Mouse (Mus musculus): ENCODE results near the gene Ybx1. TPM values are rescaled to one million over a fixed set of nuclear protein-coding genes. Genes with fewer than 3 reads are reported as not detected.

Ybx1 gene
- 536 TPM in 2 replicates for polyA plus RNA-seq (2015; fragmentation: Nextera tagmentation; extraction: Ambion mirVana)

DNA sequence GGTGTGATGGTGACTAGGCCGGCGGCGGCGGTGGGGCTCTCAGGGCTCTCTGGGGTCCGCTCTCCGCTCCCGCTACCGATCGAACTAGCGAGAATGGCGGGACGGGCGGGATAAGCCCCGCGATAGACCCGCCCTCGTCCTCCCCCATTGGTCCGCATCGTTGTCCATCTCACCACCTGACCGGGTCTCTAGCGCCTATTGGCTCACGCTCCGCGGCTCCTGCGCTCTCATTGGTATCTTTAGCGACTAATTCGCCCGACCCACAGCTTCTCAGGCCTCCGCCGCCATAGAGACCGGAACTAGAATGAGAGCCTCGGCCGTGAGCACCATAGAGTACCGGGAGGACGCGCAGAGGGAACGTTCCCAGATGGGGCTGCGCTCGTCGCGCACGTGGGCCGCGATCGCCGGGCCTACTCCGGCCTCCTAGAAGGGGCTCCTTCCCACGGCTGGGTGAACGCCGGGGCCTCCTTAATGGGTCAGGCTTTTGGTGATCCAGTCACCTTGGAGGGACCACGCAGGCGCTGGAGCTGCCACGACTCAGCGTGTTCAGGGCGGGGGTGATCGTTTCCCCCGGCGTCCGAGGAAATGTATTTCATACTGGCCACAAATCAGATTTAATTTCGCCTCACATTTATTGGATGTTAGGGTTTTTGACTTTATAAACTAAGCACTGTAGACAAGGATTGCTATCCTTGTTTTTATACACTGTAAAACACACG, at the start of gene Ybx1:
Gene Ybx1 (minus strand): TSS at position 190 of the 719 bp plus-strand sequence.
- peaks cover 18% of the 10 kb centered on the region for H3K36me3 ChIP-seq
- peaks cover 39% of the 10 kb centered on the region for H3K4me1 ChIP-seq
- H3K9me3 ChIP-seq, result no peaks in the 10 kb centered on the region
- peak within 1 kb of the TSS; percentile 90 for H3K27ac ChIP-seq (replicated peaks)
- ATAC-seq (ENCODE audit: extremely low read depth, insufficient number of reproducible peaks, low FRiP score, low TSS enrichment), result peak; percentile 98
- peak within 1 kb of the TSS; percentile 96 for H3K4me3 ChIP-seq
- H3K27me3 ChIP-seq (replicated peaks), result no peaks in the 10 kb centered on the region
- peak within 1 kb of the TSS; percentile 98 for H3K9ac ChIP-seq
- peak within 1 kb of the TSS; percentile 91 for H3K4me2 ChIP-seq
- under 1% methylated on average over 61 of the region's 61 CpGs for WGBS

DNA sequence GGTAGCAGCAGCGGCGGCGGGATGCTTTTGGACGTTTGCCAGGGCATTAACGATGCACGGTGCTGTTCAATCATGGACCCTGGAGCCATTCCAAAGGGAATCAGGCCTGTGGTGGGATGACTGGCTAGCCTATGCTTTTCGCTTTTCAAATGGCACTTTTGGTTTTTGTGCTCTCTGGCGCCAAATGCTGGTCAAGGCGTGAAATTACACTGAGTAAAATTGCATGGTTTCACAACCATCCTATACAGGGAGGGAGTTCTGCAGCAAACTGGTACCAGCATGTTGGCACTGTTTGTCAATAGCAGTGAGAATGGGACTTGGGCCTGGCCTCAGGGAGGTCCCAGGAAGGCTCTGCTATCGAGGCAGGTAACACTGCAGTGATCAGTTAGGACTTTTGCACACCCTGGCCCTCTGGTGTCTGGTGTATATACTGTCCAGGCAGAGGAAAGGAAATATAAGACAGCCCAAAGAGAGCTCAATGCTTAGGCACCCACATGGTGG, 44.5 kb upstream of the Ybx1 start:
- no peak for ATAC-seq (ENCODE audit: extremely low read depth, insufficient number of reproducible peaks, low FRiP score, low TSS enrichment)
- Histone ChIP-seq H3K4me3 (no peak overlapping the region), H3K9ac (peak overlapping the region; percentile 69), H3K4me2 (peak overlapping the region; percentile 52), H3K9me3 (no peaks in the 10 kb centered on the region), H3K4me1 (no peaks in the 10 kb centered on the region), H3K36me3 (no peaks in the 10 kb centered on the region), H3K27ac (replicated peaks) (no peak overlapping the region), H3K27me3 (replicated peaks) (no peaks in the 10 kb centered on the region)
- 8% methylated on average over 10 of the region's 10 CpGs for WGBS

DNA sequence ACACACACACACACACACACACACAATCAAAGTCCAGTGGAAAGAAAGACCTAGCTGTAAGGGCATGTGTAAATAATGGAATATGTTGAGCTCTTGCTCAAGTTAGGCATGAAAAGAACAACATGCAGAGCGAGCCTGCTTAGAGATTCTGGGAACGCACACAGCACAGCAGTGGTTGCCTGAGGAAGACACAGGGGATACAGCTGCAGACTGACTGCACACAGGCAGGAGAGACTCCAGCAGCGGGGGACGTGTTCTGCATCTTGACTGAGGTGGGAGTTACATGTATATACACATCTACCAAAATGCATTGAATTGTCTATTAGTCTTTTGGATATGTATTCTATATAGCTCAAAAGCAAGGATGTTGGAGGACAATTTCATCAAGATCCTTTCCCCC, 44.0 kb upstream of the Ybx1 start:
- WGBS, result 84% methylated on average over 4 of the region's 4 CpGs
- H3K4me2 ChIP-seq, result peak overlapping the region; percentile 52

DNA sequence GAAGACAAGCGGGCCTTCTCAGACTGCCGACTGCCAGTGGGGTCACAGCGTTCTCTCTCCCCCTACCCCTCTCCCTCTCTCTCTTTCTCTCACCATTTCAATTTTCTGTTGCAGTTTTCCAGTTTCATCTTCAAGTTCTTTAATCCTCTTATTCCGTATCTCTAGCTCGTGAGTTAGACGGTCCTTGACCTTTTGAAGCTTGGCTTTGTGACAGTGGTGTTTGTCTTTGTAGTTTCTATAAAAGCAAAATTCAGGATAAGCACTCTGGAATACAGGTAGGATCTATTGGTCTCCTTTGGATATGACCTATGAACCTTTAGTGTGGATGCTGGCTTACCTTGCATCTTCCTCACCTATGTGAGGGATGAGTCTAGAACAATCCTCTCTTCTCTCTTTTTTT, 39.1 kb upstream of the Ybx1 start:
- H3K9ac ChIP-seq, result no peak overlapping the region
- ATAC-seq (ENCODE audit: extremely low read depth, insufficient number of reproducible peaks, low FRiP score, low TSS enrichment), result no peak
- H3K27me3 ChIP-seq (replicated peaks), result peaks cover 12% of the 10 kb centered on the region
- H3K4me3 ChIP-seq, result no peak overlapping the region
- H3K4me2 ChIP-seq, result no peak overlapping the region
- H3K9me3 ChIP-seq, result no peaks in the 10 kb centered on the region
- H3K27ac ChIP-seq (replicated peaks), result no peak overlapping the region
- no peaks in the 10 kb centered on the region for H3K36me3 ChIP-seq
- 80% methylated on average over 6 of the region's 6 CpGs for WGBS
- H3K4me1 ChIP-seq, result no peaks in the 10 kb centered on the region

More for the DNA sequence above, 44.0 kb upstream of the Ybx1 start:
- ATAC-seq (ENCODE audit: extremely low read depth, insufficient number of reproducible peaks, low FRiP score, low TSS enrichment), result no peak
- Histone ChIP-seq H3K27ac (replicated peaks) (no peak overlapping the region), H3K4me3 (no peak overlapping the region), H3K4me1 (no peaks in the 10 kb centered on the region), H3K27me3 (replicated peaks) (no peaks in the 10 kb centered on the region), H3K9ac (peak overlapping the region; percentile 69), H3K9me3 (no peaks in the 10 kb centered on the region), H3K36me3 (no peaks in the 10 kb centered on the region)

DNA sequence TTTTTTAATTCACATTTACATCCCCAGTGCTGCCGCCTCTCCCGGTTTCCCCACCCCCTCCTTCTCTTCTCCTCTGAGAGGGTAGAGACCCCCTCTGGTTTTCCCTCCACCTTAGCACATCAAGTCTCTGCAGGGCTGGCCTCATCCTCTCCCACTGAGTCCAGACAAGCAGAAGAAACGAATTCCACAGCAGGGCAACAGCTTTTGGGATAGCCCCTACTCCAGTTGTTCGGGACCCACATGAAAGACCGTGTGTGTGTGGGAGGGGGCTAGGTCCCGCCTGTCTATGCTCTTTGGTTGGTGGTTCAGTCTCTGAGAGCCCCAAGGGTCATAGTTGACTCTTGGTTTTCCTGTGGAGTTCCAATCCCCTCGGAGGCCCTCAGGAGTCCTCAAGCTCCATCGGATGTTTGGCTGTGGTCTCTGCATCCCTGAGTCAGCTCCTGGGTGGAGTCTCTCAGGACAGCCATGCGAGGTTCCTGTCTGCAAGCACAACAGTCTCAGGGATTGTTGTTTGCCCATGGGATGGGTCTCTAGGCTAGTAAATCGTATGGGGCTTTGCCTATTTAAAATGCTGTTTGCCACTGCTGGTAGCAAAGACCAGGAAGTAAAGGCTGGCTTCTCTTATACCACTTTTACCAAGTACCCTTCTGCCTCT, 26.6 kb upstream of the Ybx1 start:
- Histone ChIP-seq H3K4me1 (peaks cover 16% of the 10 kb centered on the region), H3K27me3 (replicated peaks) (peaks cover 29% of the 10 kb centered on the region), H3K9ac (peak overlapping the region; percentile 85), H3K36me3 (peaks cover 32% of the 10 kb centered on the region), H3K4me2 (peak overlapping the region; percentile 98), H3K9me3 (no peaks in the 10 kb centered on the region), H3K27ac (replicated peaks) (peak overlapping the region; percentile 86), H3K4me3 (peak overlapping the region; percentile 87)
- 23% methylated on average over 10 of the region's 10 CpGs for WGBS
- no peak for ATAC-seq (ENCODE audit: extremely low read depth, insufficient number of reproducible peaks, low FRiP score, low TSS enrichment)

DNA sequence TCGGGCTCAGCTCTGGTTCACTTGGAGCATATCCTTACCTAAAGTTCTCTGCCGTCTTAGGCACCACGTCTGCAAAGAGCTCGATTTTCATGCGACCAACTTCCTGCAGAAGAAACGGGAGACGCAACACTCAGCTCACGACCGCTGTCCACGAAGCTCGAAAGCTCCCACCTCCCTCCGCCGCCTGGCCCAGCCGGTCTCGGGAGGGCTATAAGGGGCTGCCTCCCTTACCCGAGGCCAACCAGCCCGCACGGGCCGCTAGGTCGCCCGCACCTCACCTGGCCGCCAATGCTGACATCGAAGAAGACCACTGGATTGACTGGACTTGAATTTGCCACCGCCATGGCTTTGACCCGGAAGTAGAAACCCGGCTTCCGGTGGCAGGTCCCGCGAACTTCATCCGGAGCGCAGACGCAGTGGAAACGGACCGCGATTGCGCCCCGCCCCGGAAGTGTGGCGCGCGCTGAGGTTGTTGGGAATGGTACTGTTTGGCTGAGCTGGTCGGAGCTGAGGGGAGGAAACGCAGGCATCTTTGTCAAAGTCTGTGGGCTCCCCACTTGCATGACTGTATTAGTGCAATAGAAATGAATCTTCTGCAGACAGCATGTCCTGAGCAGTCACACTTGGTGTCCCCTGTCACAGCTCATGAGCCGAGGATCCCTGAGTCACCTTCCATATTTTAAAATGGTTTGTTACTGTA, 25.9 kb upstream of the Ybx1 start, which contains the start of gene Ppih:
Gene Ppih (minus strand): TSS at position 416 of the 700 bp plus-strand sequence.
- H3K27ac ChIP-seq (replicated peaks), result peak within 1 kb of the TSS; percentile 86
- peaks cover 29% of the 10 kb centered on the region for H3K27me3 ChIP-seq (replicated peaks)
- peak within 1 kb of the TSS; percentile 87 for H3K4me3 ChIP-seq
- peak; percentile 88 for ATAC-seq (ENCODE audit: extremely low read depth, insufficient number of reproducible peaks, low FRiP score, low TSS enrichment)
- peaks cover 16% of the 10 kb centered on the region for H3K4me1 ChIP-seq
- H3K9me3 ChIP-seq, result no peaks in the 10 kb centered on the region
- peaks cover 39% of the 10 kb centered on the region for H3K36me3 ChIP-seq
- H3K9ac ChIP-seq, result peak within 1 kb of the TSS; percentile 85
- H3K4me2 ChIP-seq, result peak within 1 kb of the TSS; percentile 98
- under 1% methylated on average over 44 of the region's 44 CpGs for WGBS

DNA sequence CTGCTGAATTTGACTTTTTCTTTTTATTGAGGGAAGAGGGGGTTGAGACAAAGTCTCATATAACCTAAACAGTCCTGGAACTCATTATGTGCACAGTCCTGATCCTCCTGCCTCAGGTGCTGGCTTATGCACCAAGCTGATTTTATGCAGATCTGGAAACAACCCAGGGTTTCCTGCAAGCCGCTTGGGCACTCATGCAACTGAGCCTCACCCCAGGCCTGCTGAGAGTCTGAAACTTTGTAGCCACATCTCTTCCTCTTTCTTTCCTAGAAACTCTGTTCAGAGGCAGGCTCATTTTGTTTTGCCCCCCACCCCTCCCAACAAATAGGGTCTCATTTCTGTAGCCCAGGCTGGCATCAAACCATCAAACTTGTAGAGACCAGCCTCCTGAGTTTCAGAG, 19.4 kb upstream of the Ybx1 start:
- 82% methylated on average over 1 of the region's 1 CpGs for WGBS
- no peaks in the 10 kb centered on the region for H3K9me3 ChIP-seq
- no peak for ATAC-seq (ENCODE audit: extremely low read depth, insufficient number of reproducible peaks, low FRiP score, low TSS enrichment)
- H3K27ac ChIP-seq (replicated peaks), result no peak overlapping the region
- H3K9ac ChIP-seq, result no peak overlapping the region
- H3K4me2 ChIP-seq, result no peak overlapping the region
- H3K27me3 ChIP-seq (replicated peaks), result no peaks in the 10 kb centered on the region
- H3K4me1 ChIP-seq, result no peaks in the 10 kb centered on the region
- H3K36me3 ChIP-seq, result peaks cover 94% of the 10 kb centered on the region
- H3K4me3 ChIP-seq, result no peak overlapping the region

DNA sequence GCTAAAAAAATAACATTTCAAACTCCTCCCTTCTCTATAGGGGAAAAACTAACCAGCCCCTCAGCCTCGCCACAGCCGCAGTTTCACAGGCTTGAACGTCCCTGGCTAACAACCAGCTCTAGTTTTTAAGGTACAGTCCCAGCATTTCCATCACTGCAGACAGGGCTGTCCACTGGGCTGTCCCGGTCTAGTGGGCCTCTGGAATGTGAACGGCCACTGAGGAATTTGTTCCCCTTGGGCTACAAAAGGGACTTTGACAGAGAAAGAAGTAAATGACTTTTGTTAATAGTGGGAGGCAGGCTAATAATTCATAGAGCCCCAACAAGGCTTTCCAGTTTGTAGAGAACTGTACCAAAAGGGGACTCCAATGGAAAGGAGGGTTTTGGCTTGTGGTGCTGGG, 11.0 kb upstream of the Ybx1 start:
- H3K36me3 ChIP-seq, result peaks cover 48% of the 10 kb centered on the region
- H3K9ac ChIP-seq, result no peak overlapping the region
- no peaks in the 10 kb centered on the region for H3K9me3 ChIP-seq
- H3K27ac ChIP-seq (replicated peaks), result no peak overlapping the region
- ATAC-seq (ENCODE audit: extremely low read depth, insufficient number of reproducible peaks, low FRiP score, low TSS enrichment), result no peak
- H3K4me3 ChIP-seq, result no peak overlapping the region
- no peaks in the 10 kb centered on the region for H3K27me3 ChIP-seq (replicated peaks)
- H3K4me1 ChIP-seq, result no peaks in the 10 kb centered on the region
- no peak overlapping the region for H3K4me2 ChIP-seq
- 83% methylated on average over 5 of the region's 5 CpGs for WGBS

DNA sequence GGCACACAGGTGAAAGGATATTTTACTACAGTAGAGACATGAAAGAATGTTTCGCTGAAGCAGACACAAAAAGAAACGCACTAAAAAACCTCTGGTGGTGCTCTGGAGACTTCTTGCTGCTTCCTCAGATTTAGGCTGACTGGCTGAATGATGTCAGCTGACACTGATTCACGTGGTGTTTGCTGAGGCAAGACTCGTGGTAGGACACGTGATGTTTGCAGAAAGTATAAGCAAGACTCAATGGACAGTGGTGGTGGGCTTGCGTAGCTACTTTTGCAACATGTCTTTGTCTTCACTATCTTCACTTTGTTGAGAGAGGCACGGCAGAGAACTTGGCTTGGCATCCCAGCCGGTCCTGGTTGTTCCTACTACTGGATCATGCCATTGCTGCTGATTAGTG, 8.9 kb upstream of the Ybx1 start:
- 86% methylated on average over 8 of the region's 8 CpGs for WGBS
- Histone ChIP-seq H3K4me3 (no peak overlapping the region), H3K4me1 (no peaks in the 10 kb centered on the region), H3K27ac (replicated peaks) (no peak overlapping the region), H3K36me3 (peaks cover 28% of the 10 kb centered on the region), H3K9ac (no peak overlapping the region), H3K4me2 (no peak overlapping the region), H3K9me3 (no peaks in the 10 kb centered on the region), H3K27me3 (replicated peaks) (no peaks in the 10 kb centered on the region)
- no peak for ATAC-seq (ENCODE audit: extremely low read depth, insufficient number of reproducible peaks, low FRiP score, low TSS enrichment)

DNA sequence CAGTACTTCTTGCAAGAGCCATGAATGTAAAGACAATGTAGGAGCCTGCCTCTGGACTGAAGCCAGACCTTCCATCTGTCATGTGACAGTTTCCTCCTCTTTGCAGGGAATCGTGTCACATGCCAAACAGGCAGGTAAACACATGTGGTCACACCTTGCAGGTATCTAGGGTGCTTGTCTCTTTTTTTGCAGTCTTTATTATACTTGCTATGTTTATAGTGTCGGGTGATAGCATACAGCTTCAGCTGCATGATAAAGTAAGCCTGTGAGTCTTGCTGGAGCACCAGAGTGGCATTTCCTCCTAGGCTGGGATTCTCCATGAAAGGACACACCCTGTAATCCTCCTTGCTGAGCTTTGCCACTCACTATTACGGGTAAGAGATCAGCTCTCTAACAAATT, 7.4 kb upstream of the Ybx1 start:
- H3K36me3 ChIP-seq, result peaks cover 13% of the 10 kb centered on the region
- 72% methylated on average over 3 of the region's 3 CpGs for WGBS
- no peak overlapping the region for H3K4me3 ChIP-seq
- ATAC-seq (ENCODE audit: extremely low read depth, insufficient number of reproducible peaks, low FRiP score, low TSS enrichment), result no peak
- no peak overlapping the region for H3K4me2 ChIP-seq
- H3K27ac ChIP-seq (replicated peaks), result no peak overlapping the region
- H3K27me3 ChIP-seq (replicated peaks), result no peaks in the 10 kb centered on the region
- no peaks in the 10 kb centered on the region for H3K4me1 ChIP-seq
- no peak overlapping the region for H3K9ac ChIP-seq
- no peaks in the 10 kb centered on the region for H3K9me3 ChIP-seq

DNA sequence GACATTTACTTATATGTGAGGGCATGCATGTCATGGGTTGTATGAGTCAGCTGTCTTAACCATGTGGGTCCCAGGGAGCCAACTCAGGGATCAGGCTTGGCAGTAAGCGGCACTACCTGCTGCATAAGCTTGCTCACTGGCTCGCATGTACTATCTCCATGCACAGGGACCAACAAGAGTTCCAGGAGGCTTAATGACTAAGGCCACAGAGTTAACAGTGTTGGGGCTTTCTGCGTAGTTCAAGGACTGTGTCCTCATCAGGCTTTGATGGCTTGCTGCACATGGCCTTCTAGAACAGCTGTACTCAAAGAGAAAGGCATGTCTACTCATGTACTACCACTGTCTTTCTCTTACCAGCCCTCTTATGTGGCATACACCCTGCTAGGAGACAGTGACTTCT, 6.4 kb upstream of the Ybx1 start:
- no peaks in the 10 kb centered on the region for H3K9me3 ChIP-seq
- no peak overlapping the region for H3K27ac ChIP-seq (replicated peaks)
- no peak for ATAC-seq (ENCODE audit: extremely low read depth, insufficient number of reproducible peaks, low FRiP score, low TSS enrichment)
- no peak overlapping the region for H3K4me2 ChIP-seq
- no peak overlapping the region for H3K4me3 ChIP-seq
- no peaks in the 10 kb centered on the region; the same call in 1 of the 2 replicates for H3K4me1 ChIP-seq
- no peaks in the 10 kb centered on the region for H3K27me3 ChIP-seq (replicated peaks)
- H3K9ac ChIP-seq, result no peak overlapping the region
- WGBS, result 85% methylated on average over 3 of the region's 3 CpGs
- peaks cover 5% of the 10 kb centered on the region; the same call in 1 of the 2 replicates for H3K36me3 ChIP-seq
